Mouse (Mus musculus) intestine, embryonic 14.5 days (tissue): Measurements from ENCODE around the gene Htr5a. TPM values are rescaled to one million over a fixed set of nuclear protein-coding genes. Genes with fewer than 3 reads are reported as not detected.

ENCODE experiments used
- ATAC-seq: fragments of 200-750 bp; cut with Nextera tagmentation; replicated peaks from 2 replicates; pipeline ENCODE4 v1.8.0; 2017; ENCODE audit warnings: low read depth, moderate number of reproducible peaks, moderate TSS enrichment, moderate library complexity; ENCODE audit not compliant: low FRiP score, low TSS enrichment
- DNase-seq: peaks from one replicate; pipeline ENCODE4 v3.0.0-alpha.2; 2018; ENCODE audit warnings: low spot score
- H3K27ac ChIP-seq: fragments of 300-500 bp; sonication (generic); 2 replicates; pipeline ENCODE4 v1.5.1; 2014; ENCODE audit warnings: low read depth, mild to moderate bottlenecking, control low read depth
- H3K27me3 ChIP-seq: fragments of 300-500 bp; sonication (generic); replicated peaks from 2 replicates; pipeline ENCODE4 v1.6.1; 2014; ENCODE audit warnings: low read length, control low read depth; ENCODE audit not compliant: control insufficient read depth, insufficient read depth
- H3K36me3 ChIP-seq: fragments of 300-500 bp; sonication (generic); 2 replicates; pipeline ENCODE4 v1.6.1; 2014; ENCODE audit warnings: low read length, control low read depth; ENCODE audit not compliant: control insufficient read depth, insufficient read depth
- H3K4me1 ChIP-seq: fragments of 300-500 bp; sonication (generic); replicated peaks from 2 replicates; pipeline ENCODE4 v1.6.1; 2014; ENCODE audit warnings: low read length, control low read depth, mixed read lengths; ENCODE audit not compliant: control insufficient read depth, insufficient read depth
- H3K4me2 ChIP-seq: fragments of 300-500 bp; sonication (generic); 2 replicates; pipeline ENCODE4 v1.6.1; 2014; ENCODE audit warnings: low read length
- H3K4me3 ChIP-seq: fragments of 300-500 bp; sonication (generic); 2 replicates; pipeline ENCODE4 v1.5.1; 2014; ENCODE audit warnings: low read depth, low read length, control low read depth, mixed read lengths
- H3K9ac ChIP-seq: fragments of 300-500 bp; sonication (generic); 2 replicates; pipeline ENCODE4 v1.6.1; 2014; ENCODE audit warnings: mild to moderate bottlenecking, low read length
- H3K9me3 ChIP-seq: fragments of 300-500 bp; sonication (generic); 2 replicates; pipeline ENCODE4 v1.6.1; 2016; ENCODE audit warnings: low read length, control low read depth; ENCODE audit not compliant: control insufficient read depth
- WGBS: fragments of 180-500 bp; shearing (Covaris S2); extraction: QIAGEN DNeasy Blood & Tissue Kit; methylation state at CpG from one replicate; pipeline ENCODE4 v1.1.7; 2014; 5-methylcytosine and 5-hydroxymethylcytosine counted together
- polyA plus RNA-seq: library from polyadenylated mRNA; unstranded; fragments of >200 nt; fragmentation: Nextera tagmentation; extraction: Ambion mirVana; gene quantifications from 2 replicates; pipeline ENCODE4 v1.2.1, GENCODE M21; 2014

Htr5a gene
- polyA plus RNA-seq, result 0.07 TPM in 1 of 2 replicates, not detected in the other

- Histone ChIP-seq H3K4me1 (no peaks in the 10 kb centered on the region), H3K9ac (no peak within 1 kb of the TSS), H3K9me3 (no peaks in the 10 kb centered on the region), H3K36me3 (no peaks in the 10 kb centered on the region), H3K27ac (no peak within 1 kb of the TSS), H3K4me3 (0 out of 2 replicates have a peak within 1 kb of the TSS, but pooled peaks have one; percentile 11), H3K4me2 (peak within 1 kb of the TSS; percentile 36; the same call in 1 of the 2 replicates), H3K27me3 (peaks cover 22% of the 10 kb centered on the region; the same call in 1 of the 2 replicates)
- 3% methylated on average over 25 of the region's 25 CpGs for WGBS
- peak; percentile 66 for DNase-seq
- peak; percentile 36; the same call in 1 of the 2 replicates for ATAC-seq
Measured at GRCm38 (mm10) chr5:27841701-27842295, at the start of gene Htr5a. TSS of gene Htr5a (plus strand) at chr5:27842149.

GRCm38 (mm10) chr5:27792173-27792470 is 49.8 kb upstream of the Htr5a start:
- H3K9ac ChIP-seq, result peak overlapping the region; percentile 82
- H3K4me1 ChIP-seq, result peaks cover 12% of the 10 kb centered on the region
- H3K36me3 ChIP-seq, result peaks cover 19% of the 10 kb centered on the region
- H3K9me3 ChIP-seq, result no peaks in the 10 kb centered on the region
- peak overlapping the region; percentile 79 for H3K4me2 ChIP-seq
- WGBS, result 19% methylated on average over 8 of the region's 8 CpGs
- H3K27ac ChIP-seq, result peak overlapping the region; percentile 96
- H3K4me3 ChIP-seq, result peak overlapping the region; percentile 87
- DNase-seq (no peak), ATAC-seq (no peak)
- no peaks in the 10 kb centered on the region for H3K27me3 ChIP-seq

GRCm38 (mm10) chr5:27792531-27793205 is 49.3 kb upstream of the Htr5a start:
- WGBS, result 56% methylated on average over 9 of the region's 9 CpGs
- no peaks in the 10 kb centered on the region for H3K27me3 ChIP-seq
- H3K9me3 ChIP-seq, result no peaks in the 10 kb centered on the region
- ATAC-seq (no peak), DNase-seq (no peak)
- H3K27ac ChIP-seq, result no peak overlapping the region
- H3K4me3 ChIP-seq, result peak overlapping the region; percentile 87
- peaks cover 12% of the 10 kb centered on the region for H3K4me1 ChIP-seq
- H3K4me2 ChIP-seq, result peak overlapping the region; percentile 79
- H3K9ac ChIP-seq, result peak overlapping the region; percentile 82
- H3K36me3 ChIP-seq, result peaks cover 14% of the 10 kb centered on the region

DNA sequence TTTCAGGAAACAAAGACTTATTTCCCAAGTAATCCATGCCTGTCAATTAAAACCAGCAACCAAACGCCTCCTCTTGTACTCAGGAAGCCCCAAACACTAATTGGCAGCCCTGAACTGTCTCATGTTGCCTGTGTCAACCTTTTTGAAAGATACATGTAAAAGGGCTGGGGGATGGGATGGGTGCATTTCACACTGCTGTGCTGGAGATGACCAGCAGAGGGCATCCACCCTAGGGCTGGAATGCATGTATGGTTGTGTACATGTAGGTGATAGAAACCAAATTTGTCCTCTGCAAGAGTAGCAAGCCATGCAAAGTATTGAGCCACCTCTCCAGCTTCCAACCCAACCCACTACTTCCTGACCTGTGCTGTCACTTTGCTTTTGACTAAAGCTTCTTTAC is 48.0 kb upstream of the Htr5a start:
- DNase-seq, result peak; percentile 80
- no peaks in the 10 kb centered on the region for H3K9me3 ChIP-seq
- ATAC-seq, result no peak
- H3K27ac ChIP-seq, result no peak overlapping the region
- no peaks in the 10 kb centered on the region for H3K27me3 ChIP-seq
- H3K36me3 ChIP-seq, result peaks cover 1% of the 10 kb centered on the region
- no peak overlapping the region for H3K4me2 ChIP-seq
- no peak overlapping the region for H3K4me3 ChIP-seq
- peaks cover 12% of the 10 kb centered on the region for H3K4me1 ChIP-seq
- no peak overlapping the region for H3K9ac ChIP-seq
- 19% methylated on average over 1 of the region's 1 CpGs for WGBS

DNA sequence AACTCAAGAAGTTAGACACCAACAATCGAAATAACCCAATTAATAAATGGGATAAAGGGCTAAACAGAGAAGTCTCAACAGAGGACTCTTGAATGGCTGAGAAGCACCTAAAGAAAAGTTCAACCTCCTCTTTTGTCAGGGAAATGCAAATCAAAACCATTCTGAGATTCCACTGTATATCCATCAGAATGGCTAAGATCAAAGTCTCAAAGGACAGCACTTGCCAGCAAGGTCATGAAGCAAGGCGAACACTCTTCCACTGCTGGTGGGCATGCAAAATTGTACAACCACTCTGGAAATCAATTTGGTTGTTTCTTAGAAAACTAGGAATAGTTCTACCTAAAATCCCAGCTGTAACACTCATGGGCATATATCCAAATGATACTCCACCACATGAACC is 27.7 kb upstream of the Htr5a start:
- Histone ChIP-seq H3K36me3 (no peaks in the 10 kb centered on the region), H3K27me3 (no peaks in the 10 kb centered on the region), H3K9me3 (no peaks in the 10 kb centered on the region), H3K4me1 (no peaks in the 10 kb centered on the region), H3K4me2 (no peak overlapping the region), H3K9ac (no peak overlapping the region), H3K27ac (no peak overlapping the region), H3K4me3 (no peak overlapping the region)
- 85% methylated on average over 2 of the region's 2 CpGs for WGBS
- no peak for ATAC-seq
- no peak for DNase-seq

- Histone ChIP-seq H3K4me3 (no peak overlapping the region), H3K9me3 (no peaks in the 10 kb centered on the region), H3K27ac (no peak overlapping the region), H3K27me3 (no peaks in the 10 kb centered on the region), H3K9ac (no peak overlapping the region), H3K36me3 (no peaks in the 10 kb centered on the region), H3K4me2 (no peak overlapping the region), H3K4me1 (no peaks in the 10 kb centered on the region)
- ATAC-seq (no peak), DNase-seq (no peak)
- 53% methylated on average over 3 of the region's 3 CpGs for WGBS
Measured at GRCm38 (mm10) chr5:27818840-27819672, 22.9 kb upstream of the Htr5a start.

DNA sequence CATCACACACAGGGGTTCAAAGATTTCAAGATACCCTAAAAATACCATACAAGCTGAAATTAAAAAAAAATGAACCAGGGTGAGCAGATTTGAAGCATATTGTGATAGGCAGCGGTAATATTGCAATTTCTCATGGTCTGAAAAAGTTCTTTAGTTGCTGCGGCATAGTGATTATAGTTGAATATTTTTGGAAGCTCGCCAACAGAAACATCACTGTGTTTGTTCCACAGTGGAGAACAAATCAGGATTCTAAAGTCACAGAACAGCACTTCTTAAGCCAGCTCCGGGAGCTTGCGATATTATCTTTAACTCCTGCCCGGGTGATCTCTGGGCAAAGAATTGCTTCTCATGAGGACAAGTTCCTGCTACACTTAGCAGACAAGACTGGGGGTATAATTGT is 20.8 kb upstream of the Htr5a start:
- H3K9me3 ChIP-seq, result no peaks in the 10 kb centered on the region
- no peak for DNase-seq
- H3K27me3 ChIP-seq, result no peaks in the 10 kb centered on the region
- no peak overlapping the region for H3K9ac ChIP-seq
- no peaks in the 10 kb centered on the region for H3K36me3 ChIP-seq
- ATAC-seq, result no peak
- H3K4me1 ChIP-seq, result no peaks in the 10 kb centered on the region
- no peak overlapping the region for H3K4me3 ChIP-seq
- WGBS, result 66% methylated on average over 6 of the region's 6 CpGs
- no peak overlapping the region for H3K27ac ChIP-seq
- no peak overlapping the region for H3K4me2 ChIP-seq

- H3K27ac ChIP-seq, result no peak overlapping the region
- 48% methylated on average over 7 of the region's 7 CpGs for WGBS
- H3K4me1 ChIP-seq, result no peaks in the 10 kb centered on the region
- H3K4me3 ChIP-seq, result no peak overlapping the region
- no peak overlapping the region for H3K4me2 ChIP-seq
- H3K27me3 ChIP-seq, result no peaks in the 10 kb centered on the region
- H3K9ac ChIP-seq, result no peak overlapping the region
- DNase-seq (no peak), ATAC-seq (no peak)
- H3K36me3 ChIP-seq, result no peaks in the 10 kb centered on the region
- H3K9me3 ChIP-seq, result no peaks in the 10 kb centered on the region
Measured at GRCm38 (mm10) chr5:27827971-27828370, 14.0 kb upstream of the Htr5a start.
